Mouse (Mus musculus): ENCODE results near the gene H2-K1.

Gene H2-K1

GRCm38 (mm10) chr17:34000150-34000537, at the start of gene H2-K1:
TSS of gene H2-K1 (minus strand) at chr17:34000347.
- no peak for DNase-seq (ENCODE audit: low read depth, low spot score)

GRCm38 (mm10) chr17:34047404-34048050, 47.4 kb upstream of the H2-K1 start:
- DNase-seq (ENCODE audit: low read depth, low spot score), result no peak

GRCm38 (mm10) chr17:34045941-34046340, 45.8 kb upstream of the H2-K1 start:
- no peak for DNase-seq (ENCODE audit: low read depth, low spot score)

DNA sequence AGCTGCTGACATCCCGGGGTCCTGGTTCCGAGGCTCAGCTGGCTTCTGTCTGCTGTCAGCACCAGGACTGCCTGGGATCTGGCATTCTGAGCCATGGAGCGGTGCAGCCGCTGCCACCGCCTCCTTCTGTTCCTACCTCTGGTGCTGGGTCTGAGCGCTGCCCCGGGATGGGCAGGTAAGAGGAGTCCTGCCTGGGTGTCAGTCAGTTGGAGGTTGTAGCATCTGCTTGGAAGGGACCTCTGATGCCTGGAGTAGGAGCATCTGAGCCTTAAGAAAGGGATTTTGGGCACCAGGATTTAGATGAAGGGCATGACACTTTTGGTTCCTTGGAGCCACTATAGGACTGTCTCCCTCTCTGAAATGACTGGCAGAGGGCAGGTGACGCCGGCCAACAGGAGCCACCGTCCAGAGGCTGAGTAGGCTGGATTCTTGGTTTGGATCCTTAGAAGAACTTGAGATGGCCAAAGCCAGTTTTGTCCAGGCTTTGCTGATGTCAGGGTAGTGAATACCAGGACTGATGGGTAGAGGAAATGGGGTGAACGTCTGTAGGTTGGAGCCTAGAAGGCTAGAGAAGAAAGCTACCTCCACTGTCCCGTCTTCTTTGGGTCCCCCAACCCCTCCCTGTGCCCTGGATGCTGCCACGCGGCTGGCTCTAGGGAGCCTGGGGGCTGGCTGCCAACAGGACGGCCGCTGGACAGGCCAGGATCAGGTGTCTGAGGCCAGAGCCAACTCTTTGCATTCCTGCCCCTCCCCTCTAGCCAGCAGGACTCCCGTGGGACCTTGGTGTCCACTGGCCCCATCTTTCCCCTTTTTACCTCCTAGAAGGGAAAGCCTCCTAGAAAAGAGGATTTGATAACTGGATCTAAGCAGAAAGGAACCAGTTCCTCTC, 39.7 kb upstream of the H2-K1 start:
- DNase-seq (ENCODE audit: low read depth, low spot score), result no peak

- no peak for DNase-seq (ENCODE audit: low read depth, low spot score)
Observed at GRCm38 (mm10) chr17:34038878-34039561, 38.9 kb upstream of the H2-K1 start, which contains the start of gene Col11a2. TSS of gene Col11a2 (plus strand) at chr17:34039437.

GRCm38 (mm10) chr17:34038440-34038839, 38.3 kb upstream of the H2-K1 start:
- no peak for DNase-seq (ENCODE audit: low read depth, low spot score)

GRCm38 (mm10) chr17:34037241-34037640, 37.1 kb upstream of the H2-K1 start:
- DNase-seq (ENCODE audit: low read depth, low spot score), result no peak

DNA sequence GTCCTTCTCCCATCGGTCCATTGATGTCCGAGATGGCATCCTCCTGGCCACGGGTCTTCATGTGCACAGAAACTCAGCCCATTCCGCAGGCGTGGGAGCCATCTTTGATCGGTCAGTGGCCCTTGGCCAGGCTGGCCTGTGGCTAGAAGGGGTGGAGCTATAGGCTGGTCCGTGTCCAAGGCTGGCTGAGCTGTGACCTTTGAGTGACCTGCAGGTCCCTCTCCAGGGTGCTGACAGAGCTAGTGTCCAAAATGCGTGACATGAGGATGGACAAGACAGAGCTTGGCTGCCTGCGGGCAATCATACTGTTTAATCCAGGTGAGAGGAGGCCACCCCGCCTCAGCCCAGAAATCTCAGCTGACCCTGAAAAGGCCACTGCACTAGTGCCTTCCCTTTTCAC, 36.5 kb upstream of the H2-K1 start:
- no peak for DNase-seq (ENCODE audit: low read depth, low spot score)

- DNase-seq (ENCODE audit: low read depth, low spot score), result no peak
Observed at GRCm38 (mm10) chr17:34035517-34035916, 35.4 kb upstream of the H2-K1 start.

- no peak for DNase-seq (ENCODE audit: low read depth, low spot score)
Observed at GRCm38 (mm10) chr17:34034064-34034463, 33.9 kb upstream of the H2-K1 start.

DNA sequence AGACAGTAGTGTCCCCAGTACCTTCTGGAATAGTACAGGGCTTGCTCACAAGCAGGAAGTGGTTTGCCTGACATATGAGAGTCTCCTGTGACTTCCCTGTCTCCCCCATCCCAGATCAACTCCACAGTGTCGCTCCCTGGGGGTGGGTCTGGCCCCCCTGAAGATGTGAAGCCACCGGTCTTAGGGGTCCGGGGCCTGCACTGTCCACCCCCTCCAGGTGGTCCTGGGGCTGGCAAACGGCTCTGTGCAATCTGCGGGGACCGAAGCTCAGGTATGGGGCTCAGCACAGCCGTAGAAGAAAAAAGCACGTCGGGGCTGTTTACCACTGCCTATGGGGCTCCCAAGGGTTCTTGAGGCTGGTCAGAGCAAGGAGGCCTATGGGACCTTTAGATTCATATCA, 33.3 kb upstream of the H2-K1 start:
- DNase-seq (ENCODE audit: low read depth, low spot score), result no peak

GRCm38 (mm10) chr17:34032806-34033205, 32.7 kb upstream of the H2-K1 start:
- no peak for DNase-seq (ENCODE audit: low read depth, low spot score)

- DNase-seq (ENCODE audit: low read depth, low spot score), result no peak
Observed at GRCm38 (mm10) chr17:34032174-34032632, 32.1 kb upstream of the H2-K1 start.

DNA sequence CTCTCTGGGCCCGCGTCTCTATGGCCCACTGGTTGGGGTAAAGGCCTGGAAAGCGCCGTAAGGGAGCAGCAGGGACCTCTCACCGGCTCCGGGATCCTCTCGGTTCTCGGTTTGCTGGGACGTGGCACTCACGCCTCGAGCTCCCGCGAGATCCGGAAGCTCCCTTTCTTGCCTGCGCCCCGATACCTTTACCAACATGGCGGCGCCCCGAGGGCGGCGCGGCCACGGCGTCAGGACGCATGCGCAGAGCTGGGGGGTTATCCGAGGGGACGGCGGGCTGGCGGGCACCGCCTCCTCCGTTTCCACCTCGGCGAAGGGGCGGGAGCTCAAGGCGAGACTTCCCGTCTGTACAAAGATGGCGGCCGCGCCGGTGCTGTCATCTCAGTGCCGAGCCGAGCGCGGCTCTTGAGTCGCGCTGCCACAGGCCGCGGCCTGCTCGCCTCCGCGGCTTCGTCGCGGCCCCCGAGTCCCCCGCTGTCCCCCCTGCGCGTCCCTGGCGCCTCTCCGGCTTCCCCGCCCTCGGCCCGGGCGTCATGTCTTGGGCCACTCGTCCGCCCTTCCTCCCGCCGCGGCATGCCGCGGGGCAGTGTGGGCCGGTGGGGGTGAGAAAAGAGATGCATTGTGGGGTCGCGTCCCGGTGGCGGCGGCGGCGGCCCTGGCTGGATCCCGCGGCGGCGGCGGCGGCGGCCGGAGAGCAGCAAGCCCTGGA, 31.5 kb upstream of the H2-K1 start, which contains the start of the genes Slc39a7 and Rxrb:
TSS of gene Slc39a7 (minus strand) at position 218 of the 709 bp plus-strand sequence.
TSS of gene Rxrb (plus strand) at position 348 of the 709 bp plus-strand sequence.
- peak; percentile 96 for DNase-seq (ENCODE audit: low read depth, low spot score)

- DNase-seq (ENCODE audit: low read depth, low spot score), result no peak
Observed at GRCm38 (mm10) chr17:34030861-34031326, 30.7 kb upstream of the H2-K1 start.

DNA sequence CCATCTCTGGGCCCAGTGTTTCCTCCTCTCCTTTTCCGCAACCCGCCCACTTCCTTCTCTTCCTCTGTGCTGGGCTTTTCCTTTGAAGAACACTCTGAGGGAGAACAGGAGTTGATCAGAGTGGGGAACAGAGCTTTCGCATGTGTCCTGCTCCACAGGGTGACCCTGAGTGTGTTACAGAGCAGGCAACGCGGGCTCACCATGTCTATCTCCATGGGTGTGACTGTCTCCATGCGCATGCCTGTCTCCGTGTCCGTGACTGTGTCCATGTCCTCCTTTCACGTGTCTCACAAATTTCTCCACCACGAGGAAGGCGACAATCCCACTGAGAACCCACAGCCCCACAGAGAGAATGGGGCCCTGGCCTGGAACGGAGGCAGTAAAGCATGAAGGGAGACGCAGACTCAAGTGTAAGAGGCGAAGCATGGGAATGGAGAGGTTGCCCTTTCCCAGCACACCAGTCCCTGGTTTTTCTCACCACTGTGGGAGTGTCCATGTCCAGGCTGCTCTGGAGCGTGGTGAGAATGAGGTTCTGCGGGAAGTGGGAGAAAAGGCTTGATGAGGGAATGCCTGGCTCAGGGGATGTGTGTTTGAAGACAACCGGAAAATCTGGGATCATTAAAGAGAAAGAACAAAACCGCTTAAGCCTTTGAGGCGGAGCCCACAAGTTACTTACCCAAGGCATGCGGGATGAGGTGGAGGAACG, 29.9 kb upstream of the H2-K1 start:
- no peak for DNase-seq (ENCODE audit: low read depth, low spot score)

DNA sequence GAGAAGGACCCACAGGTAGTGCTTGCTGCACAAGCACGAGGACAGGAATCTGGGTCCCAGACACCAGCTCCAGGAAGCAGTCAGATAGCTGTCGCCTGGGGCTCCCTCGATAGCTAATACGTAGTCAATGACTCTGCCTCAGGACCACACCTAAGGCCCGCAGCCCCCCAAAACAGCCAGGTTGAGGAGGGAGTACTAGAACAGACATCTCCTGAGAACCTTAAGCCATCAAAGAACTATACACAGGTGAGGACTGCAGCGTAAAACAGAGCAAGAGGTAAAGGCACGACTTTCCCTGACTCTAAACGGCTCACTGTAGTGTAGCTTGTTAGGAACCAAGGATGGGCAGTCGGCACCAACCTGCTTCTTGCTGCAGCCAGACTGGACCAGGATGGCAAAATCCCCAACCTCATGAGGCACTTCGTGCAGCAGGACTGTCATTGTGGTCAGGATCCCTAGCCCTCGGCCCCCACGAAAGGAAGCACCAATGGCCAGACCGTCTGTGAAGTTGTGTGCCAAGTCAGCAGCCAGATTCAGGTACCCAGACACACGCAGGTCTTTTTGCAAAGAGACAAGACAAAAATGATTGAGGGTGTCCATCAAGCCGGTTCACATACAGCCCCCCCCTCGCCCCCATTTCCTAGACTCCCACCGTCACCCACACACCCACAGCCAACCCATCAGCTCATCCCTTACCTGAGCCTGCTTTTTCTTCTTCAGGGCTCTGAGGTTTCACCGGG, 29.2 kb upstream of the H2-K1 start:
- no peak for DNase-seq (ENCODE audit: low read depth, low spot score)

- DNase-seq (ENCODE audit: low read depth, low spot score), result no peak
Observed at GRCm38 (mm10) chr17:34028501-34029149, 28.5 kb upstream of the H2-K1 start.

DNA sequence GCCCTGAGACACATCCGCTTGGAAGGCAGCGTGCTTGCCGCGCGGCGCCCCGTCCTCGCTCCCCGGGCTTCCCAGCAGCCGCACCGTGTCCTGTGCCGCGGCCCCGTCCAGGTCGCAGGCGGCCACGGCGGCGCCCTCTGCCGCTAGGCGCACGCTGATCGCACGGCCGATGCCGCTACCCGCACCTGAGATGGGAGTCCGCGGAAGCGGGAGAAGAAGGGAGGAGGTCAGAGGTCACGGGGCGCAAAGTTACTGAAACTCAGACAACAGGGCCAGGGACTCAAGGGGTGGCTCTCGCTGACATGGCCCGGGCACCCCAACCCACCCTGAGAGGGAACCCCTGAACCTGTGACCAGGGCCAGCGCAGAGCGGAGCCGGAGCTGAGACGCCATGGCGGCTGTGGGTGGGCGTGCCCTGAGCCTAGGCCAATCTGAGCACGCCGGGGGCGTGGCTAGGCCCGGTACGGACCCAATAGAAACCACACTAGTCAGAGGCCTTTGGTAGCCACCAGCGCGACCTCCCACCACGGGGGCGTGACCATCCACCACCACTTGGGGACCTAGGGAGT, 27.6 kb upstream of the H2-K1 start, which contains the start of gene H2-Ke6:
TSS of gene H2-Ke6 (minus strand) at position 405 of the 568 bp plus-strand sequence.
- DNase-seq (ENCODE audit: low read depth, low spot score), result peak; percentile 76
